Mouse (Mus musculus): ENCODE measurements around the gene Ppp2r5c. TPM values are rescaled to one million over a fixed set of nuclear protein-coding genes. Genes with fewer than 3 reads are reported as not detected.

Ppp2r5c gene
- total RNA-seq, 2 experiments from 2014 or later: 243 to 252 TPM

DNA sequence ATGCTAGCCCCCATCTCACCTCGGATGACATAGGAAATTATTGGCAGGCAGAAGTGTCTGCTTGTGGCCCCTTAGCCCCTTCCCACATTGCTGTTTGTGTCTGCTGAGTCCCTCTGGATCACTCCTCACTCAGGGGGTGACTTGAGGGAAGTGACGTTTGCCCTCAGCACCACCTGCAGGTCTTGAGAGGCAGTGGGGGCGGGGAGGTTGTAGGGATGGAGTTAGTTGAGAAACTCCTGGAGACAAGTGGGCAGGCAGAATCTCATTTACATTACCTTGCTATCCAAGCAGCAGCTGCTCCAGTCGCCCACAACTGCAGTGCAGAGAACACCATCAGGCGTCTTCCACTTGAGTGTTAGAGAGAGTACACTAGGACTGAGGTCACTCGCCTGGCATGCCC is 36.8 kb downstream of the Ppp2r5c start:
- no peak overlapping the region for H3K4me3 ChIP-seq
- DNase-seq (ENCODE audit: low spot score in 2 of 2): no peak
- H3K27ac ChIP-seq: no peak overlapping the region
- TF ChIP-seq CTCF (conservative IDR thresholded peaks at IDR 0.05): no peak

DNA sequence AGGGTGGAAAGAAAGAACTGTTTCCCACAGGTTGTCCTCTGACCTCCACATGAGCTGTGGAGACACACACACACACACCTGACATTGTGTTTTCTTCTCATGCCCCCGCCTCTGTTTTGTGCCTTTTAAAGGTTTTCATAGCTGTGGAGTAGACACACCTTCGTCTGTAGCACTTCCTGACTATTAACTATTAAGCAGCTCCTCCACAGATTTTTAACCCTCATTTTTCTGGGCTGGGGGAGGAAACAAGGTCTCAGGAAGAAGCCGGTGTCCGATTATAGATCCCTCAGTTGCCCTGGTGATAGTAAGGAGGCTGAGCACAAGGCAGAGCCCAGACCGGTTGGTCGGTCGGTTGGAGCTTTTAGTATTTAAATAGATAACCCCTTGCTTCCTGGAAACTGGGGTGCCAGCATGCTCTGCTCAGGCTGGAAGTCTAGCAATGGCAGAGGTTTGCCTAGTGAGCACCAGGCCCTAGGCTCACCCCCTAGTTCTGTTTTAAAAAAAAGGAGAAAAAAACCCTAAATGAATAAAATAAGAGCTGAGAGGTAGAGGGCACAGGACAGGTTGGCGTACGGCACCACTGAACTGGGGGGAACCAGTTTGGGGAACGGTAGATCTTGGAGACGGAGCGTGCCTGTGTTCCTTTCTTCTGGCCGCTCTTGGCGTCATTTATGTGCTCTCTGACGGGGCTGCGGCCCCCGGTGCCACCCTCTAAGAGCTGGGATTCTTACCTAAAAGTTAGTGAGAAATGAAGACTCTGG is 38.1 kb downstream of the Ppp2r5c start:
- TF ChIP-seq CTCF (conservative IDR thresholded peaks at IDR 0.05): no peak
- peak overlapping the region; percentile 96 for H3K27ac ChIP-seq
- H3K4me3 ChIP-seq: peak overlapping the region; percentile 68
- no peak for DNase-seq (ENCODE audit: low spot score in 2 of 2)

DNA sequence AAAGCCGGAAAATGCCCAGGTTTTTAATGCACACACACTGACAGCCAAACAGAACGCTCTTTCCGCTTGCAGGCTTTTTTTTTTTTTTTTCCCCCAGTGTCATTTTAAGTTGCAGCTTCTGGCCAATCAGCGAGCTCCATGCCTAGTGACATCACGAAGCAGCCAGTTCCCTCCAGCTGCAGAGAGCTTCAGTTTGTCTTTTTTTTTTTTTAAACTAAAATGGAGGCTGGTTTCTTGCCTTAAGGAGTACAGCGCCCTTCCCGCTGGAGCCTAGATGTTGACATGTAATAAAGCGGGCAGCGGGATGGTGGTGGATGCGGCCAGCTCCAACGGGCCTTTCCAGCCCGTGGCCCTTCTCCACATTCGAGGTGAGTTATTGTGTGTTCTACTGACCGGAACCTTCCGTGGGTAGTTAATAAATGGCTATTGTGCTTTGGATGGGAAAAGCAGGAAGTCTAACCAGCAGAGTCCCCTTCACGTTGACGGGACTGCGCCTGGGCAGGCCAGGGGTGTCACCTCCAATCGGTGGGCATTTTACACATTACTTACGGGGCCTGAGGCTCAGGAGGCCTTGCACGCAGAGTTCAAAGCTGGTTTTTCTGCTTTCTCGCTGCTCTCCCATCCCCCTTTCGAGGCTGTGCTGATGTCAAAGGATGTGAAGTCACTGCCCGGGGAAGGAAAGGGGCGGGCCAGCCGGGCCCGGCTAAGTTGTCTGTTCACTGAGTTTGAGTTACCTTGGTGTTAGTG is 38.8 kb downstream of the Ppp2r5c start:
- TF ChIP-seq CTCF (conservative IDR thresholded peaks at IDR 0.05): no peak
- peak; percentile 67 to 88 for DNase-seq (ENCODE audit: low spot score in 2 of 2)
- peak overlapping the region; percentile 96 for H3K27ac ChIP-seq
- peak overlapping the region; percentile 68 for H3K4me3 ChIP-seq

DNA sequence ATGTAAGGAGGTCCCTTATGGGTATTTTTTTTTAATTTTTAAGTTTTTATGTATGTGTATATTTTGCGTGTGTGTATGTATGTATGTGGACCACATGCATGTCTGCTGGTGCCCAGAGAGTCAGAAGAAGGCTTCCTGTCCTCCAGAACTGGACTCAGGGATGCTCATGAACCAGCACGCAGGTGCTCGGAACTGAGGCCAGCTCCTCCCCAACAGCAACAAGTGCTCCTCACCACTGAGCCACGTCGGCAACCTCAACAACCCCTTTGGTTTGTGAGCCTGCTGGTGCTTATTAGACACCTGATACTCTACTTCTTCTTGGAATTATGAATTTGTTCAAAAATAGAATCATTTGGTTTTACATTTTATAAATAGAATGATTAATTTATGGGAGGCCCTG is 39.9 kb downstream of the Ppp2r5c start:
- peak overlapping the region; percentile 96 for H3K27ac ChIP-seq
- H3K4me3 ChIP-seq: peak overlapping the region; percentile 68
- DNase-seq (ENCODE audit: low spot score in 2 of 2): no peak
- TF ChIP-seq CTCF (conservative IDR thresholded peaks at IDR 0.05): no peak

DNA sequence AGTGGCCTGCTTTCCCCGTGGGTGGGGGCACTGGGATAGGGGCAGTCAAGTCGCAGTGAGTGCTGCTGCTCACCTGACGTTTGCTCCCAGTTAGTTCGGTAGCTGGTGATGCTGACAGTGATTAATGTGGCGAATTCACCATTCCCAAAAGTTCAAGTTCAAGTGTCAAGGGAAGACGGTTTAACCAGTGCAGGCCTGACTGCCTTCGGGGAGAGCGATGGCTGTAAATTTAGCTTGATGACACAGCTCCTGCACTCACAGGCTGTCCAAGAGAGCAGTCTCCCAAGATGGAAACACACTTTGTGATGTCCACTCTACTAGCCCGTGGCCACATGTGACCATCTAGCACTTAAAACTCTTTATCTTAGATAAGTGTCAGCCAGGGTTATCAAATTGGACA is 41.1 kb downstream of the Ppp2r5c start:
- no peak for TF ChIP-seq CTCF (conservative IDR thresholded peaks at IDR 0.05)
- DNase-seq (ENCODE audit: low spot score in 2 of 2): no peak
- no peak overlapping the region for H3K4me3 ChIP-seq
- H3K27ac ChIP-seq: no peak overlapping the region

DNA sequence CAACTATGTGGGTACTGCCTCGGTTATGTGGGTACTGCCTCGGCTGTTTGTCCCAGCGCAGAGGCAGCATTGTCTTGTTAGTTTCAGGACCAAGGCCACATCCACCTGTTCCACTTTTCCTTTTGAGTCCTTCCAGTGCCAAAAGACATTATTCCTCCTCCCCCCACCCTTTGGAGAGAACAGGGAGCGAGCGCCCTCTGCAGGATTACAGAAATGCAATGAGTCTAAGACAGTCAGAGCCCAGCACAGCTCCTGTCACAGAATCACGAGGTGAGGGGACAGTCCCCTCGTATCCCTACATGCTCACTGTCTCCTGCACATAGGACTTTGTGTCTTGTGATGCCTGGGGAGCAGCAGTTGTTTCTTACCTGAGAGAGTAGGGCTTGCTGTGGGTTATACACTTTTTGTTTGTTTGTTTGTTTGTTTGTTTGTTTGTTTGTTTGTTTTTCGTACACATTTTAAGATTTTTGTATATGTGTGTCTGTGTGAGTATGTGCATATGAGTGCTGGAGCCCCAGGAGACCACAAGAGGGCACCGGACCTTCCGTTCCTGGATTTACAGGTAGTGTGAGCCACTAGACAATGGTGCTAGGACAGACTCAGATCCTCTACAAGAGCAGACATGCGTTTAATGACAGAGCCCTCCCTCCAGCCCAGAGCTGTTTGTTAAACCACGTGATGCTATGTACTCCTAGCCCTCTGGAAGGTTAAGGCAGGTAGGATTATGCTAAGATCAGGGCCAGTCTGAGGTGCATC is 43.2 kb downstream of the Ppp2r5c start:
- no peak overlapping the region for H3K27ac ChIP-seq
- H3K4me3 ChIP-seq: no peak overlapping the region
- peak; percentile 29 for TF ChIP-seq CTCF (conservative IDR thresholded peaks at IDR 0.05)
- DNase-seq (ENCODE audit: low spot score in 2 of 2): no peak

DNA sequence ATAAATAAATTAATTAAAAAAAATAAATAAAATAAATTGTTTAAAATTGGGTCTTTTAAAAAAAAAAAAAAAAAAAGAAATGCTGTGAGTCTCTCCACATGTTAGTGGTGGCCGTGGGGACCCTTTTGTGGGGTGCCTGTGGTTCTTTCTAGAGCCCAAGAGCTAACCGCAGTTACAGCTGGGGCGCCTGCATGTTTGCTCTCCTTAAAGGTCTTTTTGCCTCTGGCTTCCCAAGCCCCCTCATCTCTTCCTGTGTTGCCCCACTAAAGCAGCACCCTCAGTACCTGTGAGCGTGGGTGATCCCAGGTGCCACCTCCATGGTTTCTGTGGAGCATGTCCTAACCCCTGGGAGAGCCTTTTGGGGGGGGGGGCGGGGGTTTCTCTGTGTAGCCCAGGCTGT is 45.5 kb downstream of the Ppp2r5c start:
- Histone ChIP-seq H3K4me3 (no peak overlapping the region), H3K27ac (no peak overlapping the region)
- no peak for DNase-seq (ENCODE audit: low spot score in 2 of 2)
- TF ChIP-seq CTCF (conservative IDR thresholded peaks at IDR 0.05): no peak

DNA sequence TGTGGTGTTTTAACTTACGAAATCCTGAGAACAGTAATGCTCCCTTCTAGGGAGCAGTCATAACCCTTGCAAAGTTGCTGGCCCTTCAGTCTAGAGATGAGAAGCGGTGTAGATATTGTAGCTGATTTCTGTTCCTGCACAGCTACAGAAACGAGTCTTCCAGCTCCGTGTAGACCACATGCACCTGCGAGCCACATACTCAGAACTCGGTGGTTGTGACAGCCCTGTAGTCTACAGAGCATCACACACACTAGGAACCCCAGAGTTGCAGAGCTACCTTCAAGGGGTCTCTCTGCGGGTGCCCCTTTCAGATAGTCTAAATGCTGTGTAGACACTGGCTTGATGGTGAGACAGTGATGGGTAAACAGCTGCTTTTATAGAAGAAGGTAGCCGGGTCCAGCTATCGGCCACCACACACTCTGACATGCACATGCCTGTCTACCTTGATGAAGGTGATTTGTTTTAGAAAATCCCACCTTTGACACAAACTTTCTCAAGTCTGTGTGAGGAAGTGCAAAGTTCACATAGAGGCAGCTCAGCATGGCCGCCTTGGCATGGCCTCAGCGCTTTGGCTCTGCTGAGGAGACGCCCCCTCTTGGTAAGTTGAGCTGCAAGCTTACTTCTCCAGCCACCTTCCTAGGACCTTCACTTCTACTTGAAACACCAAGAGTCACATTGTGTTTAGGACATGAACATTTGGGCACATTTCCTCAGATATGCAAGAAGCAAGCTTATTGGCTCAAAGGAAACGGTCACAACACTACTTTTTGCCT is 46.9 kb downstream of the Ppp2r5c start:
- H3K4me3 ChIP-seq: no peak overlapping the region
- no peak overlapping the region for H3K27ac ChIP-seq
- no peak for DNase-seq (ENCODE audit: low spot score in 2 of 2)
- TF ChIP-seq CTCF (conservative IDR thresholded peaks at IDR 0.05): no peak

DNA sequence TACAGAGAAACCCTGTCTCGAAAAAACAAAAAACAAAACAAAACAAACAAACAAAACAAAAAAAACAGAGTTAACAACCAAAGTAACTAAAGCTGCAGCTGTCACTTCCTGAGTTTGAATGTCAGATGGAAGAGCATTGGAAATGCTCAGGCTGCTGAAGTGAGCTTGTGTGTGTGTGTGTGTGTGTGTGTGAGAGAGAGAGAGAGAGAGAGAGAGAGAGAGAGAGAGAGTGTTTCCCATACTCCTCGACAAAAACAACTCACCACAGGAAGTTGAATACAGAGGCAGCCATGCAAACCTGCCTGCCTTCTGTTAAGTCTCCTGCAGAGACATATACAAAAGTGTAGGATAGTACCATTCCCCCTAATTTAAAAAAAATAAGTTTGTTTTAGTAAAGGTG is 47.9 kb downstream of the Ppp2r5c start:
- no peak for DNase-seq (ENCODE audit: low spot score in 2 of 2)
- Histone ChIP-seq H3K27ac (no peak overlapping the region), H3K4me3 (no peak overlapping the region)
- no peak for TF ChIP-seq CTCF (conservative IDR thresholded peaks at IDR 0.05)

DNA sequence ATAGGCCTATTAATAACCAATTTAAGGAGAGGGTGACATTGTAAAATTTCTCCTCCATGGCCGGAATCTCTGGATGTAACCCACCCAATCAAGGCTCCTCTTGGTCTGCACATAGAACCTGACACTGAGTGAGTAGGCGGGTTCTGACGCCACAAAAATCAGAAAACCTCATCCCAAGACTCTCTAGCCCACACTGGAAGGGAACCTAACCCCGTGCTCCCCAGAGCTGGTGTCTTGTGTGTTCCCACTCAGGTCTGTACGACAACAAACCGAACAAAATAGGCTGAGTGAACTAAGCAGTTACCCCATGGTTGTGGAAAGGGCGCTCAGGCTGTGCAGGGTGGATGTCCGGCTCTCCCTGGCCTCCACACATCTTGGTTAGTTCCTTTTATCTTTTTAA is 48.3 kb downstream of the Ppp2r5c start:
- TF ChIP-seq CTCF (conservative IDR thresholded peaks at IDR 0.05): no peak
- no peak for DNase-seq (ENCODE audit: low spot score in 2 of 2)
- H3K4me3 ChIP-seq: no peak overlapping the region
- no peak overlapping the region for H3K27ac ChIP-seq

DNA sequence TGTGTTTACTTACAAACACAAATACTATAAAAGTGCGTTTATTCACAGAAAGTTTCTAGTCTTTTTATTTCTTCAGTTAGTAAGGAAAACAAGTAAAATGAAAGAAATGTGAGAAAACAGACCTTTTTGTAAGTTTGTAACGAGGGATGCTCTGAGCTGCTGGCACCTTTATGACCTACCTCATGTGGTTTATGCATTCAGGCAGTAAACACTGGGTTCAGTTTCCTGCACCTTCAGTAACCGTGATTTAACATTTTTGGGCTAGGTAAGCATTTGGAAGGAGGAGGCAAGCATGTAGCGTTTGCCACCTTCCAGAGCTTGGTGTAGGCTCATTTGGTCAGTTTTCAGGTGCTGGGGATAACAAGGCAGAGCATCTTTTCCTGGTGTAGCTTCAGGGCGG is 49.1 kb downstream of the Ppp2r5c start:
- no peak for DNase-seq (ENCODE audit: low spot score in 2 of 2)
- Histone ChIP-seq H3K27ac (no peak overlapping the region), H3K4me3 (no peak overlapping the region)
- no peak for TF ChIP-seq CTCF (conservative IDR thresholded peaks at IDR 0.05)

DNA sequence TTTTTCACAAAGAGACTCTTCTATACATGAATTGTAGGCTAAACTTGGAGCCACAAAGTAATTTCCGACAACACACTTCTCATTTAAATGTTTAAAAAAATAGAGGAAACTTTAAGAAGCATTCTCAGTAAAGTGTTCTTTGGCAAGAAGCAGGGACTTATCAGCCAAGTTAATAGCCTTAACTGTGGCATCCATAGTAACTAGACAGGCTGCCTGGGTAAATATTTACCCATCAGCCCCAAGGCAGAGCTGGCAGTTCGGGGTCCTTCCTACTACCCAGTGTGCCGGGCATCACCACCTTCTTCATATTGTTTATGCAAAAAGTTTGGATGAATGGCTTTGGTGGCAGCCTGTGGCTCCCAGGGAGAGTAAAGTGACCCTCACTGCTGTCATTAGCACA is 50.1 kb downstream of the Ppp2r5c start:
- Histone ChIP-seq H3K4me3 (no peak overlapping the region), H3K27ac (no peak overlapping the region)
- no peak for TF ChIP-seq CTCF (conservative IDR thresholded peaks at IDR 0.05)
- no peak for DNase-seq (ENCODE audit: low spot score in 2 of 2)
